Mouse (Mus musculus) kidney, adult 2 months (tissue): ENCODE measurements at regions not wholly inside any gene's neighbourhood (a gene's known extent, or its start where the extent isn't known, plus 50 kb on each side); places are given as distances from the start of the nearest gene placed in this dataset.

Source experiments
- CTCF ChIP-seq: fragments of 200-500 bp; conservative IDR thresholded peaks from 2 replicates; pipeline ENCODE4 v1.5.1; 2011; ENCODE audit warnings: low read depth, mild to moderate bottlenecking, control low read depth, low read length, moderate library complexity, mixed read lengths; ENCODE audit not compliant: insufficient read depth, insufficient read length
- POLR2A ChIP-seq: fragments of 200-500 bp; IDR thresholded peaks from one replicate; pipeline ENCODE4 v1.6.1; 2011; ENCODE audit warnings: low read depth, low read length, control low read depth

DNA sequence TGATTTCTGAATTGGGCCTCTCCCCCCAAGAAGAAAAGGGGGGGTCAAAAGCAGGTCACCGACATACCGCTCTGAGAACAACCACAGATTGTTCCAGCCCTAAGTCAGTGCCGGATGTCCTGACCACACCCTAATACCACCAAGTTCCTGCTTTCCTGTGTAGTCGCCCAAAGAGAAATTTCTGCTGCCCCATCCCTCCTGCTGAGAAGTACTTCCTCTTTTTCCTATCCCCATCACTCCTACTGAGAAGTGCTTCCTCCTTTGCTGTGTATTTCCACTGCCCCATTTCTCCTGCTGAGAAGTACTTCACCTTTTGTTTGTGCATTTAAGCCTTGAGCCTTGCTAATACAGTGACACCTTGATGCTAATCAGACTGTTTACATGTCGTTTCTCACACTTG, 1160.4 kb downstream of the A830018L16Rik start:
- TF ChIP-seq CTCF (no peak), POLR2A (no peak)
